Mouse (Mus musculus) right cerebral cortex, postnatal 36 days (tissue): ENCODE measurements at regions not wholly inside any gene's neighbourhood (a gene's known extent, or its start where the extent isn't known, plus 50 kb on each side); places are given as distances from the start of the nearest gene placed in this dataset.

ENCODE experiments used
- DNase-seq, 2 experiments: peaks; one replicate each; pipeline ENCODE4 v3.0.0; 2022; ENCODE audit warnings: low spot score in 2 of 2, mixed read lengths in 1 of 2

DNA sequence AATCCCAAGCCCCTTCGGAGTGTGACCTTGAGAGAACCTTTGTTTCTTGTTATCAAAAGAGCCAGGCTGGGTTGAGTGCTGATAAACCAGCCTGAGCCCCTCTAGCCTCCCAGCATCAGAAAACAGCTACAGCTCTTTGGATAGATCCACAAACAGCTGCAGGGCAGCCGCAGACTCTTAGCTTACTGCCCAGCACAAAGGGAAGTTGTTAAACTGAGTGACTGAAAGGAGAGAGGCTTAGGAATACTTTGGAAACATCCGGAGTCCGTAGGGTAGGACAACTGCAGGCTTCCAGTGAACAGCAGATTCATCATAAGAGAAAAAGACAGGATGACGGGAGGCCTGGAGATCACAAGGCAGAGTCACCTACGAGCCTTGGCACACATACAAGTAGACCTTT is 166.9 kb upstream of the Tyw5 start:
- no peak for DNase-seq

GRCm38 (mm10) chr1:57574530-57574929 is 167.6 kb upstream of the Tyw5 start:
- no peak for DNase-seq

DNA sequence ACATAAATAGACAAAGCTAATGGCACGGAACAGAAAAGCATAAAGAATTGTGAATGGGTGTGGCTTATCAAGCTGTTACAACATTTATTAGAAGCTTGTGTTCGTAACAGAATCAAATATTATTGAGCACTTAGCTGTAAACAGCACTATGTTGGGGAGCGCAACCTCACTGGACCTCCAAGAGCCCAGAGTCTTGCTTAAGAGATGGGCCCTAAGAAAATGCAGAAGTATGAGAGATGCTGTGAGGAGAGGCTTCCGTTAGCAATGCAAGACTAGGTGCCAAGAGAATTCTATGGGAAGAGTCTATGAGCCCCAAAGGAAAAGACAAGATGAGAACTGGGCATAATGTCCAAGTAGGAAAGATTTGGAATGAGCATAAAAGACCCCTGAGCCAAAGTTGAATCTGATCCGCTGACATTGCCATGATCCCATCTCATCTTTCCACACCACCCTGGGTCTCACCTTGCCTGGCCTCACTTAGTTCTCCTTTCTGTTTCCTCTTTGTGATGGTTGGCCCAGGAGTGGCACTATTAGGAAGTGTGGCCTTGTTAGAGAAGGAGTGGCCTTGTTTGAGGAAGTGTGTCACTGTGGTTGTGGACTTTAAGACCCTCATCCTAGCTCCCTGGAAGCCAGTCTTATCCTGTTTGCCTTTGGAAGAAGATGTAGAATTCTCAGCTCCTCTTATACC is 169.3 kb upstream of the Tyw5 start:
- DNase-seq: no peak

DNA sequence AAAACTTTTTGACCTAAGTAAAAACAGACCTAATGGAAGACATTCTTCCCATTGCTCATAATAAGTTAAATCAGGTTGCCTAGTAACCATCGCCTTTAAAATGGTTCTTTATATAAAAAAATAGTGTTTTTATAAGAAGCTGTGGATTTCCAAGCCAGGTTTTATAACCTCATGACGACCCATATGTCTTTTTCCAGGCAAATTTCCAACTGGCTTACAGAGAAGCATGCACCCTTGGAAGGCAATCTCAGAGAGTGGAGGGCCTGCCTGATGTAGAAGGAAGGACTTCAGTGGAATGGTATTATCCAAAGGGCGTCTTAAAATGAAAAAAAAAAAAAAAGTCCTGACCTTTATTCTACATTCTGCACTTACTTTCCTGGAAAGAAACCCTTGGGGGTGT is 172.2 kb upstream of the Tyw5 start:
- DNase-seq: no peak

DNA sequence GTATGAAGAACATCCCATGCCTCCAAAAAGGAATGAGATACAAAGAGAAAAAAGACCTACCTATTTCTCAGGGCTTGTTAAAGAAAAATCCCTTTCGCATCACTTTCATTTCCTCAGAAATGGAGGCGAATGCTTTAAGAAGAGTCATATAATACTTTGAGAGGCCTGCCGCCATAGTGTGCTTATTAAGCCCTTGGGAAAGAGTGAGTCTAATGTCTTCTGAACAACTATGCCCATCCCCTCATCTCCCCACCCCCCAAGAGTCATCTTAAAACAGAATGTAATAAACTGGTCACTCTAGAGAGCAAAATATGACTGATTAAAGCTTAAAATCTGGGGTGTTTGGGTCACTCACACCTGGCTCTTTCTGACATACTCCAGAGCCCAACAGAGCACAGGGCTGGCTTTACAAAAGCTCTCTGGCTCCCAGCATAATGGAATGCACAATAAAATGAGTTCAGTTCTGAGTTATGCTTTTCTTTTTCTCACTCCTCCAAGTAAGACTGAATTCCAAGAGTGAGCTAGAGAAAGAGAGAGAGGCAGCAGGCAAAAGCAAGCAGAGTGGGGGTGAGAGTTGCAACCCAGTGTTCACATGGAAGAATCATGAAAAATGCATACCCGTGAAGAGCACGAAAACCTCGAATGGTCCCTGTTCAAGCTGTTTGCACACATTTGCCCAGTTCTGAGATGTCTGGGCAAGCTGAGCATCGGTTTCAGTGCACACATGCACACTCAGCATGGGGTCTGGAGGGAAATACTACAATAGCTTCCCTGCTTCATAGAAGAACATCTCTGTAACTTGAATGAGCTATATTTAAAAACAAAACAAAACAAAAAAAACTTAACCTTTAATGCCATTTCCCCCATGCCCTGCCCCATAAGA is 180.0 kb upstream of the Spats2l start:
- no peak for DNase-seq

DNA sequence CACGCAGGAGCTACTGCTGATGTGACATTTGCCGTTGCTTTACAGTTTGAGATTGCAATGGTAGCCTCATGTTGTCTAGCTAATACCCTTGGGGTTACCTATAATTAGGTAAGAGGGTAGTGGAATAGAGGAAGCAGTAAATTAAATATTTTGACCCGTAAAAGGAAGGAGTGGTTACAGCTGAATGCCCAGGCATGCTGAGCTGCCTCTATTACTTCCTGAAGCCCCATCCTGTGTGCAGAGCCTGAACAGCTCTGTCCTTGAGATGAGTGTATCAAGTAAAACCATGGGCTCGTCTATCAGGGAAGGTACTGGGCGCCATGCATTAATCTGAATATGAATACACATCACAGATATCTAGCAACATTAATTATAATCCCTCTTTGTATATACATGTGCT is 179.1 kb upstream of the Spats2l start:
- no peak for DNase-seq

DNA sequence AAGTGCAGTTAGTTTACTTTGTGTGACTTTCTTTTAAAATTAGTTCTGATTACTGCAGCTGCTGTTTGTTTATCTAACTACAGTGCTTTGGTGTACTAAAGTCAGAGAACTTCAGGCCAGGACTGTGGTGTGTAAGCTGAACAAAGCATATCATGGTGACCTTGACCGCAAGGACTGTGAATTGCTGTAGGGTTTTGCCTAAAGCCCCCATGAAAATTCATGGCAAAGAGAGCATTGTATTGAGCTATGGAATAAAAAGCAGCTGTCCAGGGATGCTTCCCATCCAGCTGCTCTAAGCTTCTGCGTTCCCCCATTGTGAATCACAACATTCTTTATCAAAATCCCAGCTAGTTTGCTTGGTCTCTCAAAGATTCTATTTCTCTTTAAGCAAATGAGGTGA is 173.0 kb upstream of the Spats2l start:
- no peak for DNase-seq

- DNase-seq: no peak
These were observed 168.4 kb upstream of the Spats2l start for GRCm38 (mm10) chr1:57605525-57605924.

GRCm38 (mm10) chr1:57606060-57606683 is 167.8 kb upstream of the Spats2l start:
- no peak for DNase-seq

GRCm38 (mm10) chr1:57607026-57607425 is 166.9 kb upstream of the Spats2l start:
- peak in 1 of 2 experiments; percentile 3 for DNase-seq

DNA sequence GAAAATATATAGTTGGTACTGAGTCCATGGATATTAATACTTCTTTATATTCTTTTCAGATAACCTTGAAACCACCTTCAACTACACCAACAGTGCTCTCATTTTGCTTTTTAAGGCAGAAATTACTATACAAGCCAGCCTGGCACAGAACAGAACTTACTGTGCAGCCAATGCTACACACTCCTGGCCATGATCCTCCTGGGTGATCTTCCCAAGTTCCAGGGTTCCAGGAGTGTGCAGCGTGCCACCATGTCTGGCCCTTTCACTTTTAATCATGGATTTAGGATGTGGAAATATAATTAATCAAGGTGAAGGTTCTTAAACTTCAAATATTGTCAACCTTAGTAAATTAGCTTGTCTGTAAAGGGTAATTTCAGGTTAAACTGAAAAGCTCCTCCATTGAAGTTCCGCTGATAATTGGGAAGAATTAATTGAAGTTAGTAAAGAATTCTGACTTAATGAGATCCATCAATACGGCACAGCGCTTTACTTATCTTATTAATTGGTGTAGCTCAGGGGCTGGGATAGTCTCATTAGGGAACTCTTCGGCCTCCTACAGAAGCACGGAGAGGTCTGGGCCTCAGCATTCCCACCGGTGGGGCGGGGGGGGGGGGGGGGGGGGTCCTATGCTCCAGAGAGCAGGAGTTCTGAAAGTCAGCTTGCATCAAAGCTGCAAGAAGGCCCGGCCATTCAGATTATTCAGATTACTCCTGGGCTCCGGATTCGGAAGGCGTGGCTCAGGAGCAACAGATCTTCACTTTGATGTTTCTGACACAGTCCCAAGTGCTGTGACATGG is 166.1 kb upstream of the Spats2l start:
- no peak for DNase-seq

DNA sequence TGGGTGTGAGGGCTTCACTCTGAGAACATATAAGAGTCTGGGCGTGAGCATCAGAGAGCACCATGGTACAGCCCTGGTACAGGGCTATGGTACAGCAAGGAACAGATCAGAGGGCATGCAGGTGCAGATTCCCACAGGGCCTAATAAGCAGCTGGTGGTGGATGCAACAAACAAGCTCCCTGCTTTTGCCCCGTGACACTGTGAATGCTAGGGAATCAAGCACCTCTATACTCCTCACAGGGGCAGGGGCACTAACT is 165.6 kb upstream of the Spats2l start:
- no peak for DNase-seq

GRCm38 (mm10) chr1:57609307-57609706 is 164.7 kb upstream of the Spats2l start:
- DNase-seq: no peak

- DNase-seq: no peak
These were observed 161.8 kb upstream of the Spats2l start for GRCm38 (mm10) chr1:57612171-57612570.

DNA sequence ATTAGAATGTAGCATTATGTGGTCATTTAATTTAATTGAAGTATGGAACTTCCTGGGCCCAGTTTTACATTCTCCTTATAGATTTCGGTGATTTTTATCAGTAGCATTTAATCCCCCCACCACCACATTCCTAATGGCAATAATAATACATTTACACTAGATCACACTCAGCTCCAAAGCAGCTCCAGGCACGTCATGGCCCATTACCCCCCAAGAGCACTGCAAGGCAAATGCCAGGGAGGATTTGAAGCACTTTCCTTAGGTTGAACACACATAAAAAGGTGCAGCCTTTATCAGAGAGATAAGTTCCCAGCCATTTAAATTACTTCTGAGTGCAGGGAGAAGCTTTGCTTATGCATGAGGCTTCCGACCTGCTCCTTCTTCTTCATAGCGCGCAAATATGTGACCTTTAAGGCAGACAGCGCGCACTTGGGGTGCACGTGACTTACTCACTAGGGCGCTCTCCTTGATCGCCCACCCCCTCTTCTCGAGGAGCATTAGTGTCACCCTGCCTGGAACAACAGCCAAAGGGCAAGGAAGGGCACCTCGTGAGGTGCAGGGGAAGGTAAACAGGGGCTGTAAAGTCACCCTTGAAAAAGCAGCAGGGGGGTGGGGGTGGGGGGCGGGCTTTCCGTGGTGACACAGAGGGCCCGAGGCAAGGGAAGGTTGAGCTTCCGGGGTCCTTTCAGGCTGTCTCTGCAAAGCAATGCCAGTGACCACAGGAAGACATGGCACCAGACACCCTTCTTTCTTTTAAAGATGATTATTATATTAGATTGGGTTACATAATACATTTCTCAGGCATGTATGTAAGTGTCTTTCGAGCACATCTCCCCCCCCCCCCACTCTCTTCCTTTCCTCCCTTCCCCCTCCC is 160.8 kb upstream of the Spats2l start:
- no peak for DNase-seq

DNA sequence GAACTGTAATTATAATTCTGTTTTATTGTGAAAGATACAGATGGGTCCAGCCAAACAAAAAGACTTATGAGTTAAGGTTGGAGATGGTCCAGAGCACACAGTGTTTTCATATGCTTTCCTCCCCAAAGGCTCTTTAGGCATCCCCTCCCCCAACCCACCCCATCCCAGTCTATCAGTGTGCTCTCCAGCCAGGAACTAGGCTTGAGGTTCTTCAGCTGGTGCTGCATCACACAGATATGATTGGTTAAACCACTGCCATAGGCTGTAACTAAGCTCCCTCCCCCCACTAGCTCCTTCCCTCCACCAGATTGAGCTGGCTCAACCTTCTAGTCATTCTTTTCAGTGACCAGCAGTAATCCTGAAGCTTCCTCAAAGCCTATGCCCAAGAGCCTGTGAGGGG is 158.8 kb upstream of the Spats2l start:
- no peak for DNase-seq

DNA sequence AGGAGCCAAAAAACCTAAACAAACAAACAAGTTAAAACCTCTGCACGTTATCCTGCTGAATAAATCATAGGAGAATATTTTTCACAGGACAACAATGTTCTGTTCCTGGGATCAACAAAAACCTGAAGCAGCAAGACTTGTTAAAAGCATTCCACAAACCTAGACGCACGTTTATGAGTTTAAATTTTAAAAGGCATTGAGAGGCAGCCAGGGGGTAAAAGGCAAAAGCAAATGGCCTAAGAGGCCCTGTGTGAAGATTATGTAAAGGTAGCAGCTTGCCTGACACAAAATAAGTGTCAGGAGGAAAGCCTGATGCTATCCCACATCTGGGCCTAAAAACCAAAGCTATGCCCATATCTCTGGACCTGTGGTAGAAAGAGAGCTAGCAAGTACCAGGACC is 156.6 kb upstream of the Spats2l start:
- no peak for DNase-seq

- DNase-seq: no peak
These were observed 151.4 kb upstream of the Spats2l start for GRCm38 (mm10) chr1:57622561-57622960.

DNA sequence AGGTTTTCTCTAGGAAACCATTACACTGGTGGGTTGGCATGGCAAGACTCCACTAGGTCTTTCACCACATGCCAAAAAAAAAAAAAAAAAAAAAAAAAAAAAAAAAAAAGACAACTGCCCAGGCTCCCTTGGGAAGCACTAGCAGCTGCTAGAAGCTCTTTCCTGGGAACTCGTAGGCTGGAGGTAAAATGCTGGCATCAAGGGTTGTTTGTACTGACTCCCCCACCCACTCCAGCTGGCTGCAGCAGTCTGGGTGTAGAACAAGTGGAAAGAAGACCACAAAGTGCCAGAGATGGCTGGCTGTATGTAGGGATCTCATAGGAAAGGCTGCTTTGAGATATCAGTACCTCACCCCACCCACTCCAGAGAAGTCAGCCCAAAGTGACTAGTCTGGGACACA is 140.0 kb upstream of the Spats2l start:
- peak; percentile 26 to 66 for DNase-seq

DNA sequence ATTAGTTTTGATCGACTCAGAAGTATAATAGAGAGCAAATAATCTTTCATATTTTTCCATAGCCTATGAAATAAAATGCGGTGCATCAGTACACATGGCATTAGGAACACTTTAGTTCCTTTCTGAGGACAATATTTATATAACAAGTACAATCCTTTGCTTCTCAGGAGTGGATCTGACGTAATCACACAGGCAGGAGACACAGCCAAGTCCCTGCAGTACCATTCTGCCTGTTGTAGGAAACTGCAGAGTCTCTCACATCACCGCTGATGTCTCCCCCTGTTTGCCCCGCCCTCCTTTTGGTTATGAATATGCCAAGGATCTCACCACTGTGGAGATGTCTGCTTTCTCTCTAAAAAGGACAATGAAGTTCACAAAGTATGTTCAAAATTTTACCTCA is 131.8 kb upstream of the Spats2l start:
- DNase-seq: peak in 1 of 2 experiments; percentile 4

DNA sequence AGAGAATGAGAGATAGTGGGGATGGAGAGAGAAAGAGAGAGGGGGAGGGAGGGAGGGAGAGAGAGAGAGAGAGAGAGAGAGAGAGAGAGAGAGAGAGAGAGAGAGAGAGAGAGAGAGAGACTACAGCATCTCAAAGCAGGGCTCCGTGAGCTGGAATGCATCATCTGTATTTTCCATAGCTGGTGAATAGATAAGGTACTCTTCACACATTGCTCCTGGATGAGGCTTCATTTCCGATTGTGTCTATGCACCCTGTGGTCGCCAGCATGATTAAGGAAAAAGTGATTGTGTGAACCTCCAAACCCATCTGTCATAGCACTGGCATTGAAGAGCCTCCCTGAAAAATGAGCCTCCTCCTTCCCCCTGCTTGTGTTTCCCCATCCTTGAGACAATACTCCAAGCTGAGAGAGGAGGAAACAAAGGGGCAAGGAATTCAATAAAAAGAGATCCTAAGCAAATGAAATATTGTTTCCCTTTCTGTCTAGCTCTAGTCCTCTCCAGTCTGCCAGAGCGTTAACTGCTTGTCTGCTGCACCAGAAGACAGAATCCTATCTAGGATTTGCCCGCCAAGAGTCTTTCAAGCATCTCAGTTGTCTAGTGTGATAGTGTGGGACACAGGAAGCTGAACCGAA is 130.4 kb upstream of the Spats2l start:
- DNase-seq: no peak
